Mouse (Mus musculus): ENCODE measurements around the gene Rnft1. TPM values are rescaled to one million over a fixed set of nuclear protein-coding genes. Genes with fewer than 3 reads are reported as not detected.

Gene Rnft1
- polyA plus RNA-seq, 1 experiment from 2014 or later, result 58.2 TPM

GRCm38 (mm10) chr11:86472771-86473171 lies 11.7 kb upstream of the Rnft1 start:
- no peaks in the 10 kb centered on the region for H3K27me3 ChIP-seq (ENCODE audit: control insufficient read depth, insufficient read depth, low read length)
- WGBS, result 5% methylated on average over 7 of the region's 7 CpGs
- TF ChIP-seq EP300 (optimal IDR thresholded peaks at IDR 0.05), result no peak
- TF ChIP-seq CTCF (IDR thresholded peaks at IDR 0.05; ENCODE audit: low read depth), result no peak
- ATAC-seq (ENCODE audit: low FRiP score, low TSS enrichment), result peak; percentile 46; the same call in 1 of the 2 replicates
- H3K4me3 ChIP-seq (ENCODE audit: low read depth, low read length), result peak overlapping the region; percentile 20; the same call in 1 of the 2 replicates
- H3K4me2 ChIP-seq (replicated peaks; ENCODE audit: low read depth), result peak overlapping the region; percentile 49
- no peaks in the 10 kb centered on the region for H3K36me3 ChIP-seq (ENCODE audit: control insufficient read depth, insufficient read depth, low read length)
- no peaks in the 10 kb centered on the region for H3K9me3 ChIP-seq (ENCODE audit: control insufficient read depth, low read length)
- H3K4me1 ChIP-seq (replicated peaks; ENCODE audit: control insufficient read depth, insufficient read depth), result no peaks in the 10 kb centered on the region; the same call in 1 of the 2 replicates
- H3K9ac ChIP-seq (ENCODE audit: low read length), result no peak overlapping the region
- no peak for DNase-seq (ENCODE audit: low spot score)
- H3K27ac ChIP-seq (replicated peaks), result peak overlapping the region; percentile 31

GRCm38 (mm10) chr11:86473576-86473975 lies 10.9 kb upstream of the Rnft1 start:
- TF ChIP-seq CTCF (IDR thresholded peaks at IDR 0.05; ENCODE audit: low read depth) (no peak), EP300 (optimal IDR thresholded peaks at IDR 0.05) (no peak)
- ATAC-seq (ENCODE audit: low FRiP score, low TSS enrichment) (peak; percentile 79), DNase-seq (ENCODE audit: low spot score) (no peak)
- no peak overlapping the region for H3K27ac ChIP-seq (replicated peaks)
- H3K9ac ChIP-seq (ENCODE audit: low read length), result no peak overlapping the region
- H3K4me2 ChIP-seq (replicated peaks; ENCODE audit: low read depth), result peak overlapping the region; percentile 49; the same call in 1 of the 2 replicates
- no peaks in the 10 kb centered on the region for H3K27me3 ChIP-seq (ENCODE audit: control insufficient read depth, insufficient read depth, low read length)
- H3K36me3 ChIP-seq (ENCODE audit: control insufficient read depth, insufficient read depth, low read length), result no peaks in the 10 kb centered on the region
- no peaks in the 10 kb centered on the region; the same call in 1 of the 2 replicates for H3K4me1 ChIP-seq (replicated peaks; ENCODE audit: control insufficient read depth, insufficient read depth)
- WGBS, result 11% methylated on average over 3 of the region's 3 CpGs
- no peaks in the 10 kb centered on the region for H3K9me3 ChIP-seq (ENCODE audit: control insufficient read depth, low read length)
- no peak overlapping the region for H3K4me3 ChIP-seq (ENCODE audit: low read depth, low read length)

- ATAC-seq (ENCODE audit: low FRiP score, low TSS enrichment), result peak; percentile 18; the same call in 1 of the 2 replicates
- Histone ChIP-seq H3K36me3 (ENCODE audit: control insufficient read depth, insufficient read depth, low read length) (0 out of 2 replicates have a peak, but pooled peaks cover 3% of the 10 kb centered on the region), H3K9me3 (ENCODE audit: control insufficient read depth, low read length) (no peaks in the 10 kb centered on the region), H3K27ac (replicated peaks) (peak overlapping the region; percentile 95), H3K9ac (ENCODE audit: low read length) (peak overlapping the region; percentile 85), H3K4me1 (replicated peaks; ENCODE audit: control insufficient read depth, insufficient read depth) (0 out of 2 replicates have a peak, but pooled peaks cover 3% of the 10 kb centered on the region), H3K4me3 (ENCODE audit: low read depth, low read length) (peak overlapping the region; percentile 79), H3K27me3 (ENCODE audit: control insufficient read depth, insufficient read depth, low read length) (no peaks in the 10 kb centered on the region), H3K4me2 (replicated peaks; ENCODE audit: low read depth) (peak overlapping the region; percentile 60)
- peak; percentile 53 for DNase-seq (ENCODE audit: low spot score)
- TF ChIP-seq EP300 (optimal IDR thresholded peaks at IDR 0.05) (no peak), CTCF (IDR thresholded peaks at IDR 0.05; ENCODE audit: low read depth) (0 out of 2 replicates have a peak, but pooled peaks have one; percentile 0)
- WGBS, result 0% methylated on average over 25 of the region's 25 CpGs
These were observed 553 bp downstream of the Rnft1 start for GRCm38 (mm10) chr11:86484910-86485510.

GRCm38 (mm10) chr11:86490782-86491181 lies 6.3 kb downstream of the Rnft1 start:
- H3K27ac ChIP-seq (replicated peaks), result no peak overlapping the region
- H3K27me3 ChIP-seq (ENCODE audit: control insufficient read depth, insufficient read depth, low read length), result no peaks in the 10 kb centered on the region
- 100% methylated on average over 1 of the region's 1 CpGs for WGBS
- 0 out of 2 replicates have a peak, but pooled peaks cover under 1% of the 10 kb centered on the region for H3K4me1 ChIP-seq (replicated peaks; ENCODE audit: control insufficient read depth, insufficient read depth)
- no peak for TF ChIP-seq EP300 (optimal IDR thresholded peaks at IDR 0.05)
- no peak for TF ChIP-seq CTCF (IDR thresholded peaks at IDR 0.05; ENCODE audit: low read depth)
- DNase-seq (ENCODE audit: low spot score) (no peak), ATAC-seq (ENCODE audit: low FRiP score, low TSS enrichment) (no peak)
- no peak overlapping the region for H3K9ac ChIP-seq (ENCODE audit: low read length)
- peaks cover 18% of the 10 kb centered on the region; the same call in 1 of the 2 replicates for H3K36me3 ChIP-seq (ENCODE audit: control insufficient read depth, insufficient read depth, low read length)
- H3K9me3 ChIP-seq (ENCODE audit: control insufficient read depth, low read length), result no peaks in the 10 kb centered on the region
- H3K4me3 ChIP-seq (ENCODE audit: low read depth, low read length), result no peak overlapping the region
- H3K4me2 ChIP-seq (replicated peaks; ENCODE audit: low read depth), result no peak overlapping the region

- WGBS, result 95% methylated on average over 1 of the region's 1 CpGs
- no peak for TF ChIP-seq CTCF (IDR thresholded peaks at IDR 0.05; ENCODE audit: low read depth)
- TF ChIP-seq EP300 (optimal IDR thresholded peaks at IDR 0.05), result no peak
- H3K36me3 ChIP-seq (ENCODE audit: control insufficient read depth, insufficient read depth, low read length), result peaks cover 10% of the 10 kb centered on the region; the same call in 1 of the 2 replicates
These were observed 12.9 kb downstream of the Rnft1 start for GRCm38 (mm10) chr11:86497356-86497755.

GRCm38 (mm10) chr11:86497908-86498307 lies 13.5 kb downstream of the Rnft1 start:
- H3K36me3 ChIP-seq (ENCODE audit: control insufficient read depth, insufficient read depth, low read length), result peaks cover 12% of the 10 kb centered on the region
- DNase-seq (ENCODE audit: low spot score), result no peak
- no peak overlapping the region for H3K9ac ChIP-seq (ENCODE audit: low read length)
- no peak for ATAC-seq (ENCODE audit: low FRiP score, low TSS enrichment)
- WGBS, result 78% methylated on average over 3 of the region's 3 CpGs
- H3K27me3 ChIP-seq (ENCODE audit: control insufficient read depth, insufficient read depth, low read length), result no peaks in the 10 kb centered on the region
- TF ChIP-seq CTCF (IDR thresholded peaks at IDR 0.05; ENCODE audit: low read depth), result peak; percentile 54
- TF ChIP-seq EP300 (optimal IDR thresholded peaks at IDR 0.05), result no peak
- no peaks in the 10 kb centered on the region for H3K4me1 ChIP-seq (replicated peaks; ENCODE audit: control insufficient read depth, insufficient read depth)
- H3K9me3 ChIP-seq (ENCODE audit: control insufficient read depth, low read length), result no peaks in the 10 kb centered on the region
- no peak overlapping the region for H3K4me2 ChIP-seq (replicated peaks; ENCODE audit: low read depth)
- H3K4me3 ChIP-seq (ENCODE audit: low read depth, low read length), result no peak overlapping the region
- H3K27ac ChIP-seq (replicated peaks), result no peak overlapping the region

More at GRCm38 (mm10) chr11:86497356-86497755, 12.9 kb downstream of the Rnft1 start:
- Histone ChIP-seq H3K4me1 (replicated peaks; ENCODE audit: control insufficient read depth, insufficient read depth) (no peaks in the 10 kb centered on the region), H3K9ac (ENCODE audit: low read length) (no peak overlapping the region), H3K4me3 (ENCODE audit: low read depth, low read length) (no peak overlapping the region), H3K27me3 (ENCODE audit: control insufficient read depth, insufficient read depth, low read length) (no peaks in the 10 kb centered on the region), H3K27ac (replicated peaks) (no peak overlapping the region), H3K4me2 (replicated peaks; ENCODE audit: low read depth) (no peak overlapping the region), H3K9me3 (ENCODE audit: control insufficient read depth, low read length) (no peaks in the 10 kb centered on the region)
- no peak for DNase-seq (ENCODE audit: low spot score)
- no peak for ATAC-seq (ENCODE audit: low FRiP score, low TSS enrichment)

Measured in stomach, postnatal 0 days (tissue).